Mouse (Mus musculus): Measurements from ENCODE around the gene Prpf38b.
"Not testable (repeated sequence)": the region's sequence is repeated elsewhere in the genome, so short reads cannot be mapped to it uniquely, and the experiment has no call there.

Gene Prpf38b

GRCm38 (mm10) chr3:108900681-108901080 lies 10.8 kb downstream of the Prpf38b start:
- DNase-seq (ENCODE audit: low spot score), result no peak

- DNase-seq (ENCODE audit: low spot score), result no peak
Observed at GRCm38 (mm10) chr3:108900147-108900546, 11.4 kb downstream of the Prpf38b start.

GRCm38 (mm10) chr3:108898640-108899039 lies 12.9 kb downstream of the Prpf38b start:
- no peak for DNase-seq (ENCODE audit: low spot score)

- DNase-seq (ENCODE audit: low spot score), result no peak
Observed at GRCm38 (mm10) chr3:108892914-108893313, 18.6 kb downstream of the Prpf38b start.

GRCm38 (mm10) chr3:108892080-108892479 lies 19.4 kb downstream of the Prpf38b start:
- DNase-seq (ENCODE audit: low spot score), result no peak

GRCm38 (mm10) chr3:108889908-108890307 lies 21.6 kb downstream of the Prpf38b start, which contains the start of gene Fndc7:
TSS of gene Fndc7 (minus strand) at chr3:108890008.
- no peak for DNase-seq (ENCODE audit: low spot score)

- DNase-seq (ENCODE audit: low spot score), result no peak
Observed at GRCm38 (mm10) chr3:108887618-108887975, 23.9 kb downstream of the Prpf38b start.

GRCm38 (mm10) chr3:108886934-108887617 lies 24.5 kb downstream of the Prpf38b start:
- no peak for DNase-seq (ENCODE audit: low spot score)

- DNase-seq (ENCODE audit: low spot score), result no peak
Observed at GRCm38 (mm10) chr3:108885686-108886530, 25.6 kb downstream of the Prpf38b start.

- DNase-seq (ENCODE audit: low spot score), result no peak
Observed at GRCm38 (mm10) chr3:108884706-108885289, 26.7 kb downstream of the Prpf38b start.

GRCm38 (mm10) chr3:108883067-108883466 lies 28.5 kb downstream of the Prpf38b start:
- no peak for DNase-seq (ENCODE audit: low spot score)

- not testable (repeated sequence) for DNase-seq (ENCODE audit: low spot score)
Observed at GRCm38 (mm10) chr3:108881873-108882272, 29.7 kb downstream of the Prpf38b start.

- no peak for DNase-seq (ENCODE audit: low spot score)
Observed at GRCm38 (mm10) chr3:108880544-108881507, 30.7 kb downstream of the Prpf38b start.

- no peak for DNase-seq (ENCODE audit: low spot score)
Observed at GRCm38 (mm10) chr3:108879836-108880435, 31.6 kb downstream of the Prpf38b start.

GRCm38 (mm10) chr3:108879129-108879528 lies 32.4 kb downstream of the Prpf38b start:
- DNase-seq (ENCODE audit: low spot score), result no peak

GRCm38 (mm10) chr3:108870631-108871030 lies 40.9 kb downstream of the Prpf38b start:
- DNase-seq (ENCODE audit: low spot score), result no peak

- no peak for DNase-seq (ENCODE audit: low spot score)
Observed at GRCm38 (mm10) chr3:108867449-108867848, 44.1 kb downstream of the Prpf38b start.

- no peak for DNase-seq (ENCODE audit: low spot score)
Observed at GRCm38 (mm10) chr3:108865676-108866075, 45.9 kb downstream of the Prpf38b start.

- no peak for DNase-seq (ENCODE audit: low spot score)
Observed at GRCm38 (mm10) chr3:108865129-108865528, 46.4 kb downstream of the Prpf38b start.

GRCm38 (mm10) chr3:108863091-108863490 lies 48.4 kb downstream of the Prpf38b start:
- no peak for DNase-seq (ENCODE audit: low spot score)

- DNase-seq (ENCODE audit: low spot score), result not testable (repeated sequence)
Observed at GRCm38 (mm10) chr3:108862282-108862681, 49.2 kb downstream of the Prpf38b start.
